Mouse (Mus musculus) lung, embryonic 14.5 days (tissue): ENCODE data around the gene Igsf21. TPM values are rescaled to one million over a fixed set of nuclear protein-coding genes. Genes with fewer than 3 reads are reported as not detected.

Experiments
- ATAC-seq: fragments of 200-750 bp; cut with Nextera tagmentation; 2 replicates; pipeline ENCODE4 v1.8.0; 2017; ENCODE audit warnings: mild to moderate bottlenecking, moderate TSS enrichment, moderate library complexity; ENCODE audit not compliant: insufficient read depth
- DNase-seq: peaks from one replicate; pipeline ENCODE4 v3.0.0-alpha.2; 2015
- H3K27ac ChIP-seq: fragments of 300-500 bp; sonication (generic); 2 replicates; pipeline ENCODE4 v1.5.1; 2014; ENCODE audit warnings: low read depth, mild to moderate bottlenecking, moderate library complexity
- H3K27me3 ChIP-seq: fragments of 300-500 bp; sonication (generic); 2 replicates; pipeline ENCODE4 v1.6.1; 2014; ENCODE audit warnings: low read length, control low read depth; ENCODE audit not compliant: insufficient read depth
- H3K36me3 ChIP-seq: fragments of 300-500 bp; sonication (generic); 2 replicates; pipeline ENCODE4 v1.6.1; 2014; ENCODE audit warnings: control low read depth; ENCODE audit not compliant: insufficient read depth
- H3K4me1 ChIP-seq: fragments of 300-500 bp; sonication (generic); 2 replicates; pipeline ENCODE4 v1.6.1; 2014; ENCODE audit warnings: antibody characterized with exemption, control low read depth; ENCODE audit not compliant: insufficient read depth
- H3K4me2 ChIP-seq: fragments of 300-500 bp; sonication (generic); 2 replicates; pipeline ENCODE4 v1.6.1; 2014; ENCODE audit warnings: mild to moderate bottlenecking
- H3K4me3 ChIP-seq: fragments of 300-500 bp; sonication (generic); 2 replicates; pipeline ENCODE4 v1.5.1; 2014; ENCODE audit warnings: low read depth, low read length
- H3K9ac ChIP-seq: fragments of 300-500 bp; sonication (generic); 2 replicates; pipeline ENCODE4 v1.6.1; 2014
- H3K9me3 ChIP-seq: fragments of 300-500 bp; sonication (generic); 2 replicates; pipeline ENCODE4 v1.6.1; 2016; ENCODE audit warnings: low read depth, low read length, control low read depth
- CTCF ChIP-seq: IDR thresholded peaks from 2 replicates; pipeline ENCODE4 v1.5.1; 2016; ENCODE audit warnings: antibody characterized with exemption, low read depth
- WGBS: fragments of 180-500 bp; shearing (Covaris S2); extraction: QIAGEN DNeasy Blood & Tissue Kit; methylation state at CpG from one replicate; pipeline ENCODE4 v1.1.7; 2014; 5-methylcytosine and 5-hydroxymethylcytosine counted together
- polyA plus RNA-seq: library from polyadenylated mRNA; unstranded; fragments of >200 nt; fragmentation: Nextera tagmentation; extraction: Ambion mirVana; gene quantifications from 2 replicates; pipeline ENCODE4 v1.2.1, GENCODE M21; 2014

Gene Igsf21
- polyA plus RNA-seq, 1 experiment from 2014 or later = not detected

DNA sequence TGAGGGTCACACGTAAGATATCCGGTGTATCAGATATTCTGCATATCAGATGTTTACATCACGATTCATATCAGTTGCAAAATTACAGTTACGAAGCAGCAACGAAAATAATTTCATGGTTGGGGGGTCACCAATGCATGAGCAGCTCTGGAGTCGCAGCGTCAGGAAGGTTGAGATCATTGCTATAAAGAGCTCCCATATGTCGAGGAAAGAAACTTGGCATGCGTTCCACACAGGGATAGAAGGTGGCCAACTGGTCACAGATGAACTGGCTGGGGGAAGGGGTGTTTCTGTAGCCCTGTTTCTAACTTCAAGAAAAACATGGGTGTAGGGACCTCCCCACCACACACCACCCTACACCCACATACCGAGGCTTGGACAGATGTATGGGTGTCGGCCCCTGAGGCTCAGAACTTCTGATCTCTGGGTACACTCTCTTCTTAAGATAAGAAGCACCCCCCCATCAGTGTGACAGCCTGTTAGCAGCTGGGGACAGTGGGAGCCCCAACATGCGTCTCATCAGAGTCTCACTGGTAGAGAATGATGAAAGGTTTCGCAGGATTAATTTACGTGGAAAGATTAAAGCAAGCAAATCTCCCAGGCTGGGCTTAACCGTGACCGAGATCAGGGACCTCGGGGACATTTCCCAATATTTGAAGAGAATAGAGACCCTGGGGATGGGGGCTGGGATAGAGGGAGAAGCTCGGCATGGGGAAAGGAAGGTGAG, 54.1 kb downstream of the Igsf21 start:
- Histone ChIP-seq H3K36me3 (no peaks in the 10 kb centered on the region), H3K9me3 (no peaks in the 10 kb centered on the region), H3K27me3 (no peaks in the 10 kb centered on the region), H3K4me2 (no peak overlapping the region), H3K9ac (no peak overlapping the region), H3K4me1 (no peaks in the 10 kb centered on the region), H3K4me3 (no peak overlapping the region), H3K27ac (no peak overlapping the region)
- 75% methylated on average over 18 of the region's 18 CpGs for WGBS
- ATAC-seq (no peak), DNase-seq (no peak)
- no peak for TF ChIP-seq CTCF

DNA sequence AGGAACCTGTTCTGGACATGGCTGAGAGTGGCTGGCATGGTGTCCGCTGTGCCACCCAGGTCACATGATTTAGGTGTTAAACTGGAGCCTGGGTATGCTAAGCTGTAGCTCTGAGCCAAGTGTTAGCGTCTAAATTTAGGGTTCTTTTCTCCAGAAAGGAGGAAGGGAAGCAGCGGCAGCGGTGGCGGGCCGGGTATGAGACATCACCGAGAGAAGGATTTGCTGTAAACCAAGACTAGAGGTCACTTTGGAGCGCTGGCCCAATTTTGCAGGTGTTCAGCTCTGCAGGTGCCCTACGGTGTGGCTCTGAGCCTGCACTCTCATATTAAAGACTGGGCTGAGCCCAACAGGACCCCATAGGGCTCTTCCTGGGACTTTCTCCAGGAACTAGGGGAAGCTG, 57.0 kb downstream of the Igsf21 start:
- Histone ChIP-seq H3K9me3 (no peaks in the 10 kb centered on the region), H3K36me3 (no peaks in the 10 kb centered on the region), H3K4me3 (no peak overlapping the region), H3K4me2 (no peak overlapping the region), H3K27ac (no peak overlapping the region), H3K27me3 (no peaks in the 10 kb centered on the region), H3K9ac (no peak overlapping the region), H3K4me1 (no peaks in the 10 kb centered on the region)
- 78% methylated on average over 9 of the region's 9 CpGs for WGBS
- ATAC-seq (no peak), DNase-seq (no peak)
- no peak for TF ChIP-seq CTCF

DNA sequence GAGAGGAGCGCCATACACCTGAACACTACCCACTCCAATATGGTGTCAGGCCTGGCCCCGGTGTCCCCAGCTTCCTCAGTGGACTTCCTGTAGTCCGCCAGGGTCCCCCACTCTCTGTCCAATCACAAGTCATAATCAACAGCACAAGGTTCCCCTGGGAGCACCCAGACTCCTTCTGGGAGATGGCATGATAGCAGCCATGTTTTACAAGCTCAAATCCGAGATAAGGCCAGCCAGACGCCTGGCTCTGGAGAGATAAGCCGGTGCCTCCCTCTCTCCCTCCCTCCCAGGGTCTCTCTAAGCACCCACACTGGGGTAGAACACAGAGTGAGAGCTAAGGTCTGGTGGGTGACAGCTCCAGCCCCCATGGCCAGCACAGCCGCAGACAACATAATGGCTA, 58.0 kb downstream of the Igsf21 start:
- 58% methylated on average over 7 of the region's 7 CpGs for WGBS
- DNase-seq (no peak), ATAC-seq (no peak)
- no peaks in the 10 kb centered on the region for H3K27me3 ChIP-seq
- no peak overlapping the region for H3K27ac ChIP-seq
- H3K4me3 ChIP-seq = no peak overlapping the region
- H3K4me2 ChIP-seq = no peak overlapping the region
- no peaks in the 10 kb centered on the region for H3K9me3 ChIP-seq
- H3K36me3 ChIP-seq = no peaks in the 10 kb centered on the region
- no peaks in the 10 kb centered on the region for H3K4me1 ChIP-seq
- no peak overlapping the region for H3K9ac ChIP-seq
- no peak for TF ChIP-seq CTCF

DNA sequence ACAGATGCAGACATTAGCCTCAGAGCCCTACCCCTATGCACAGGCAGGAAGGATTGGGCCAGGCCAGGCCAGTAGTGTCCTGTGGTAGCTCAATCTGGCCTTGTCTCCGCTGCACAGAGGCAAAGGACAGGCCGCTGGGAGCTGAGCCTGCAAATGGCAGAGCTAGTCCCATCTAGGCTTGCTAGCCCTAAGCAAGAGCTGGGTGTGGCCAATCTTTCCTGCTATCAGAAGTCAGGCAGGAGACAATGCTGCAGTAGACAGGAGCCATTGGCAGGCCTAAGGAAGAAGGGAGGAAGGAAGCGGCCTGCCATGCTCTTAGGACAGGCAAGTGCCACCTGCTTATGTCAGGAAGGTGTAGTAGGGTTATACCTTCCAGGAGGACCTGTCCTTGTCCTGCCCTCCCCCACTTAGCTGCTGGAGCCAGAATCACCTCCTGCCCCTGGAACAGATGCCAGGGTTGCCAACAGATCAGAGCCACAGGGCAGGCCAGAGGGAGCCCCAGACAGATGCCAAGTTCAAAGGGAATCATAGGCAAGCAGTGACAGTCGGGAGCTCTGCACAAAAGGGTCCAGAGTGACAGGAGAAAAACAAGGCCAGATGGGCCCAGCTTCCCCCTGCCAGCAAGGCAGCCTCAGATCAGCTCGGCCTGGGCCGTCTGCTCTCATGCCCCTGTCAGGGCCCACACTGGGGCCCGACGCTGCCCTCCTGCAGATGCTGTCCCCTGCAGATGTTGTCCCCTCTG, 59.0 kb downstream of the Igsf21 start:
- 76% methylated on average over 8 of the region's 8 CpGs for WGBS
- Histone ChIP-seq H3K4me1 (no peaks in the 10 kb centered on the region), H3K9ac (no peak overlapping the region), H3K9me3 (no peaks in the 10 kb centered on the region), H3K4me2 (no peak overlapping the region), H3K27ac (no peak overlapping the region), H3K4me3 (no peak overlapping the region), H3K27me3 (no peaks in the 10 kb centered on the region), H3K36me3 (no peaks in the 10 kb centered on the region)
- ATAC-seq (no peak), DNase-seq (no peak)
- no peak for TF ChIP-seq CTCF

DNA sequence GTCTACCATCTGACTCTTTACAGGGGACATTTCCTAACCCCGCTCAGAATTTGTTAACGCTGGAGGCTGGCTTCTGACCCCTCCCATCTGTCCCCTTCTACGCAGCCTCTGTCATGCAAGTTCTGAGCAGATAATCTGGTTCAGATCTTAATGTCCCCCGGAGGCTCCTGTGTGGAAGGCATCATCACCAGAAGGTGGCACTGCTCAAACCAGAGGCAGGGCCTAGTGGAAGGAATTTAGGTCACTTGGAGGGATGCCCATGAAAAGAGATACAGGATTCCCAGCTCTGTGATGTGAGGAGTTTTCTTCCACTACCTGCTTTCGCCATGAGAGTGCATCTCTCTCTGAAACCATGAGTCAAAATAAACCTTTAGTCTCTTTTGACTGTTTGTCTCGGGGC, 67.0 kb downstream of the Igsf21 start:
- Histone ChIP-seq H3K9me3 (no peaks in the 10 kb centered on the region), H3K4me1 (0 out of 2 replicates have a peak, but pooled peaks cover 2% of the 10 kb centered on the region), H3K9ac (no peak overlapping the region), H3K36me3 (no peaks in the 10 kb centered on the region), H3K27me3 (no peaks in the 10 kb centered on the region), H3K27ac (no peak overlapping the region), H3K4me3 (no peak overlapping the region), H3K4me2 (no peak overlapping the region)
- ATAC-seq (no peak), DNase-seq (peak; percentile 12)
- WGBS = 63% methylated on average over 6 of the region's 6 CpGs
- peak; percentile 41 for TF ChIP-seq CTCF

DNA sequence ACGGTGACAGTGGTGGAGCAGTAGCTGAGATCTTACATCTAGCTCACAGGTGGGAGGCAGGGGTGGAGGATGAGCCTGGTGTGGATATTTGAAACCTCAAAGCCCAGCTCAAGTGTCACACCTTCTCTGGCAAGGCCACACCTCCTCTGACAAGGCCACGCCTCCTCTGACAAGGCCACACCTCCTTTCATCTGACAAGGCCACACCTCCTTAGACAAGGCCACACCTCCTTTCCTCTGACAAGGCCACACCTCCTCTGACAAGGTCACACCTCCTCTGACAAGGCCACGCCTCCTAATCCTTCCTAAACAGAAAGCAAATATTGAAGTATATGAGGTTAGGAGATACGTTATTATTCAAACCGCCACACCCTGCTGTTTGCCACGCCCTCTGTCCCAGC, 69.5 kb downstream of the Igsf21 start:
- DNase-seq (no peak), ATAC-seq (no peak)
- Histone ChIP-seq H3K27ac (no peak overlapping the region), H3K27me3 (no peaks in the 10 kb centered on the region), H3K4me1 (0 out of 2 replicates have a peak, but pooled peaks cover 2% of the 10 kb centered on the region), H3K36me3 (no peaks in the 10 kb centered on the region), H3K4me3 (no peak overlapping the region), H3K4me2 (no peak overlapping the region), H3K9me3 (no peaks in the 10 kb centered on the region), H3K9ac (no peak overlapping the region)
- TF ChIP-seq CTCF = no peak
- WGBS = 81% methylated on average over 6 of the region's 6 CpGs

DNA sequence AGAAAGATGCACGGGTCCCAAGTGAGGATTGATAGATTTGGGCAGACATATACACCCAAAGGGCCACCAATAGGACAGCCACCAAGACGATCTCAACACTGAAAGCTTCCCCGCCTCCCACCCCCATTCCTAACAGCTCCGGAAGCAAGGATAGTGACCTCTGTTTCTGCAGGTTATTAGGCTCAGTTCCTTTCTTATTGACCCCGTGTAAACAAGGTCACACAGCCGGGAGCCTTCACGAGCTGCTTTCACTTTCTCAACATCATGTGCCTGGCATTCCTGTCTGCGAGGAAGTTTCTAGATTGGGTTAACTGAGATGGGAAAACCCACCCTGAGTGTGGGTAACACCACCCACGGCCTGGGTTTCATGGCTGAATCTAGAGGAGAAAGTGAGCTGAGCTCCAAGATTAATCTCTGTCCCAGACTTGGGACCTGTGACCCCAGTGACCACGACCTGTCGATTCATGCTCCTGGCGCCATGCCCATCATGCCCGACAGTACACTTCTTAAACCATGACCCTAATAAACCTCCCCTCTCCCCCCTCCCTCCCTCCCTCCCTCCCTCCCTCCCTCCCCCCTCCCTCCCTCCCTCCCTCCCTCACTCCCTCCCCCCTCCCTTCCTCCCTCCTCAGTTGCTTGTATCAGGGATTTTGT, 72.7 kb downstream of the Igsf21 start:
- H3K27ac ChIP-seq = no peak overlapping the region
- H3K4me2 ChIP-seq = no peak overlapping the region
- DNase-seq = no peak
- ATAC-seq = no peak
- H3K9me3 ChIP-seq = no peaks in the 10 kb centered on the region
- 21% methylated on average over 13 of the region's 13 CpGs for WGBS
- no peaks in the 10 kb centered on the region for H3K36me3 ChIP-seq
- no peak for TF ChIP-seq CTCF
- H3K27me3 ChIP-seq = no peaks in the 10 kb centered on the region
- no peak overlapping the region for H3K9ac ChIP-seq
- H3K4me3 ChIP-seq = no peak overlapping the region
- no peaks in the 10 kb centered on the region for H3K4me1 ChIP-seq
